Mouse (Mus musculus) spleen, adult 18-20 months (tissue): ENCODE results near the gene Fermt2.

Experiments used
- DNase-seq, 2 experiments: peaks; one replicate each; pipeline ENCODE4 v3.0.0; 2022; ENCODE audit warnings: mixed read lengths in 2 of 2

Gene Fermt2

DNA sequence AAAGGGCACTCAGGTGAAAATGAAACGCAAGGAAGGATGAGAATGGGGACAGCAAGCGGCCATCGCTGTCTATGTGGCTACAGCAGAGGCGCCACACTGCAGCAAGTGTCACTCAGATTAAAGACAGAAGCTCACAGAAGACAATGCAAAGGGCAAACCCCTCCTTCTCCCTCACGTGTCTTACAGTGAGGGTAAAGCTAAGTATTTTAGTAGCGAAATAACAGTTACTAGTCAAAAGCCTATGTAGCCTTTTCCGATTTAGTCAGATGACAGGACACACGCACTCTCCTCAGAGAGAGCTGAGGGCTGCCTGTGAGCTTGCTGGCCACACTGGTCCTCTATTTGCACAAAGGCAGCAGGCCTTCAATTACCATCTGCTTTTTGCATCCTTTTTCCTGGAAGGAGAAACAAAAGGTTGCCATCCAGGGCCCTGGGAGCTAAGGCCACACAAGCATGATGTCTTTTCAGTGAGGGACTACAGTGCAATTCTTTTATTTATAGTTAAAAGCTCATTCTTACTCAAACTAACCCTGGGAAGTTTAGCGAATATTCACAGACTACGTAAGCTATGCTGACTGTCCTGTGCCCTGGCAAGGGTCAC, 66.9 kb downstream of the Fermt2 start:
- no peak for DNase-seq

DNA sequence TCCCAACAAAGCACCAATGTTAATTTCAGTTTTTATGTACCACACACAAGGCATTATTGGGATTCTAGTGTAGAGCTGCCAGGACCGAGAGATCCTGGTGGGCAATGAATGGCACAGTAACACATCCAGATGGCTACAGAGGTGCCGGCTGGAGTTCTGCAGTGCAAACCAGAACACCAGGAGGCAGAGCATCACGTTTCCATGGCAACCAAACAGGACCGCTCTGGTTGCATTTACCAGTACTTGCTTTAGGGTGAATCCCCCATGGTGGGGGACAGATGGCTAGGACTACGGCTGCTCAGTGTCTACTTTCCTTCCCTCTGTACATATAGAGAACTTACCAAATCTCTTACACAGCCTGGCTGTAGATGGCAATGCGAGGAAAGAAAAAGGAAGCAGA, 67.5 kb downstream of the Fermt2 start:
- no peak for DNase-seq

DNA sequence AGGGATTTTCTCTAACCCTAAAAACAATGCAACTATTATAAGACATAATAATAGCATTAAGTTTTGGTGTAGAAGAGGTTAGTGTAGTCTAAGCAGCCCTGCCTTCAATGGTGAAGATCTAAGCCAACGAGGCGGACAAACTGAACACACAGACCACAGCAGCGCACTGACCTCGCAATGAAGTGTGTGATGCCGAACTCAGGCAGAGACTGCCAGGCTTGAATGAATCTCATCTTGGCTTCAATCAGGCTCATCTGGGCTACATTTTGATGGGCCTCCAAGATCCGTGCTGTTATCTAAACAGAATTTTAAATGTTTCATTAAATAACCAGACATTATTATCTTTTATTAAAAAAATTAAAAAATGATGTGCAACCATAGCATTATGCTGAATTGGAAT, 68.0 kb downstream of the Fermt2 start:
- DNase-seq = no peak

DNA sequence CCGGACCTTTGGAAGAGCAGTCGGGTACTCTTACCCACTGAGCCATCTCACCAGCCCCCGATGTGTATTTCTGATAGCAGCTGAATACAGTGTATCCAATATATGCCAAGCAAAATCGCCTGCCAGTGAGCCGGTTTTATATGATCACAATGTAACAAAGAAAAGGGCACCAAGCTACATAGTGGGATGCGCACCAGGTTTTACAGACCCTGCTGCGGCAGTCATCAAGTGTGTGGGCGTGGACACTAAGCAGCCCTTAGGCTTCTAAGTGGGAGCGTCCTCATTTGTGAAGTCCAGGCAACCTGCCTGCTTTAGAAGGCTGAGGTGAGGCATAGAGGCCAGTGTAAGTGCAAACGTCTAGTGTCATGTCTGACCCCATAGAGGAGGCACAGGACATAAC, 69.4 kb downstream of the Fermt2 start:
- DNase-seq = no peak

DNA sequence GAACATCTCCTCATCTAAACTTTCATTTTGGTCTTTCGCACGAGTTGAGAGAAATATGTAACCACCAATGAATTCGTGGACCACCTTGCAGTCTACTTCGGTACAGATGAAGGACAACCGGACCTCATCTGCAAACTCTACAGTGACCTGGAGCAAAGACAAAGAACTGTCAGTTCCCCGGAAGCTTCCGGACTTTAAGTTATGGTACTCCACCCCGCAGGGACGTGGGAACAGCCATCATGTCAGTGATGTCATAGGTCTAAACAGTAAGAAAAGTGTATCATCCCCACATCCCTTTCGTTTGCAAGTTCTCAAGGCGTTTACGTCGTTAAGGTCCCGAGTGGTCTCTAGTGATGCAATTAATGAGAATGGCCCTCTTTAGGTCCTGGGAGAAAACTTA, 70.0 kb downstream of the Fermt2 start:
- DNase-seq = no peak

DNA sequence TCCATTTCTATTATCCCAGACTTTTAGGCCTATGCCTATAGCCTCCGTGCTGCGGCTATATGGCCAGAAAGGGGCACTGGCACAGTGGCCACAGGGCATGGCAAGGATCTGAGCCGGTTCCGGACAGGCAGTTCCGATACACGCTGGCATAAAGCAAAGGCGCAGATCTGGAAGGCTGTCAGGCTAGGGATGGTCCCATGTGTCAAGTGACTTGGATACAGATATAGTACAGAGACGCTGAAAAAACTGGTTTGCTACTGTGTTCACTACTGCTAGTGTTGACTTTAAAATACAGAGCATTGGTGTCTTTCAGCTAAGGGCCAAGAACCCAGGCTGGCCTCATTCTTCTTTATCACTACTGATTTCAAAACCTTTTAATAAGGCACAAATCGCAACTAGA, 72.9 kb downstream of the Fermt2 start:
- no peak for DNase-seq

DNA sequence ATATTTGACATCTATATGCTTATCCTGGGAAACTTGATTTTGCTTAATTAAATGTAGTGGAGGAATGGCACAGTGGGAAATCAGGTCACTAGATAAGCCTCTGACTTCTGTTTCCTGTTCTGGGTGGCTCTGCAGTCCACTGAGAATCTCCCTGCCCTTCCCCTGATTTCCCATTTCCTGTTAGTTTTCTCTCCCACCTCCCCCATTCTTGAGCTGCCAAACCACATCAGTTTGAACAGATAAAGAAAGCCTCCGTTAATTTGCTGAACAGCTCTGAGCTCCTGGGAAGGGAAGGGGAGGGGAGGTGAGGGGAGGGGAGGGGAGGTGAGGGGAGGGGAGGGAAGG, 73.4 kb downstream of the Fermt2 start:
- no peak for DNase-seq

DNA sequence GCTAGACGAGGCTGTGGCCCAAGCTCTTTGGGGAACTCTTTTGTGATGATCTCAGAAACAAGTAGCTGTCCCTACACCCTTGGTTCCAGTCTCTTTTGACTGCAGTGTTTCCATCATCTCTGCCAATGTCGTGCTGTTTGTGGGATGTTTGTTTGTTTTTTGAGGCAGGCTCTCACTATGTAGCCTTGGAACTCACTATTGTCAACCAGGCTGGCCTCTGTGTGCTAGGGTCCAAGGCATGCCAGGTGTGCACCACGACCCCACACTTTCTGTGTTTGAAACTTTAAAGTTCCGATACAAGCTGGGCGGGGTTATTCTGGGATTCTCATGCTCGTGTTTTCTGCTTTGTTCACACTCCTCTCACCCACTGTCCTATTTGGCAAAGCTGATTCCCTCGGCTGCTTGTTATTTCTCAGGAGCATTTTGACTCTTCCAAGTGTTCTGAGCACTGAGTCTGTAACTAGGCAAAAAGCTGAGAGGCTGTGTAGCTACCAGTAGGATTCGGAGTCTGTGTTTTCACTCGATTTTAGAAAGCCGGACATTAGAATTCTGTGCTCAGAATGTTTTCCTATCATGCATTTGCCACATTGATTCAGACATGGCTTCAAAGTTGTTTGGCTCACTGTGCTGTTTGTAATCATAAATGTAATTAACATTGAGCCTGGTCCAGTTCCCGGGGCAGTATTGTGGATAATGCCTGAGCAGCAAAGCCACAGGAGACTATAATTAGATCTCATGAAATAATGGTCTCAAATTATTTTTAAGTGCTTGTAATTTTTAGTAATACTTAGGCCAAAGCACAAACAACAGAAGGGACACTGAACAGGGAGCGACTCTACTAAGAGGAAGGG, 74.0 kb downstream of the Fermt2 start:
- no peak for DNase-seq

DNA sequence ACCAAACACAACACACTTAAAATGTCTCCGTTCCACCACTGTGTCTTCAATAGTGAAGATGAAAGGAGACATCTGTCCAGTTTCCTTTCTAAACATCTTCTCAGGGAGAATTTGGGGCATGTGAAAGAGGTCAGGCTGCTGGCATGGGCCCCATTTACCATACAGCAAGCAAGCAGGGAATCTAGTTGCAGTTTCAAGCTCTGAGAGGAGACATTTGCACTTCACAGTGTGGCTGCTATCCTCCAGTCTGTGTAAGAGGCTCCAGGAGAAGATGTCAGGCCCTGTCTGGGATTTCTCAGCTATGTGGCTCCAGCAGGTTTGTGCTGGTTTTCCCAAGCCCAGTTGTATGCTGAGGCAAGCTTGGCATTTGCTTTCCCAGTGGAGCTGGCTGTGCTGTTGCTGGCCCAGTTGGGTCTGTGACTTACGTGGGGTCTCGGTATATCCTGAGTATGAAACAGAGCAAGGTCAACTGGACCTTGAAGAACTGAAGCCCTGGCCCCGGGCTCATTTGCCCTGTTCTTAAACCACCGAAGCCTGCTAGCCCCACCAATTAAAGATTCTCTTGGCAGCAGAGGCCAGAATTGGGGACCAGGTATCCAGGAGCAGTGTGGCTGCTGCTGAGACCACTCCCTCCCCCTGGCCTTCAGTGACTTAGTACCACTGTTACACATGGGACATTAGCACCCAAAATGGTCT, 76.2 kb downstream of the Fermt2 start:
- DNase-seq = no peak

DNA sequence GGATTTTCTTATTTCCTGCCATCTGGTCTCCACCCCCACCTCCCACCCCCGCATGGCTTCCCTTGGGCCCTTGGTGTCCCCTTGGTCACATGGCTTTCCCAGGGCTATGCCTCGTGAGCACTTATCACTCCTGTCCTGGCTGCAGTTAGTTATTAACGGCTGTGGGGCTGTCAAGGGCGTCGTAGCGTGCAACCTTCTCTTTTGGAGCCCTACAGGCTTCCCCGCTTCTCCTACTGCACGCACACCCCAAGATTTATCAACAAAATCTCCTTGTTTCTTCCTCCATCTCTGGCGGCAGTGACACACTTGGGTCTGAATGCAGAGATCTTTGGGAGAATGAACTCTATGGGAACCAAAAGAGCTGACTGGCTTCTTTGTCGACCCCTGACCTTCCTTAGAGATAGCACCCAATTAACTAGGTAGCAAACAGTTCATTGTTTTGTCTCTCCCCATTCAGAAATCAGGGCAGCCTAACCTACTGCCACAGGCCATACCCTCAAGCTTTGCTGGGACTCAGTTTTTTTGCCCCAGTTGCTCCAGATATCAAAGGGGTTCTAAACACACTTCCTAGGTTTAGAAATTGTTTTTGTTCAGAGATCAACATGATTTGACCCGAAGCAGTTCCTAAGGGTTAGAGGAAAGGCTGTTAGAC, 76.9 kb downstream of the Fermt2 start:
- no peak for DNase-seq

DNA sequence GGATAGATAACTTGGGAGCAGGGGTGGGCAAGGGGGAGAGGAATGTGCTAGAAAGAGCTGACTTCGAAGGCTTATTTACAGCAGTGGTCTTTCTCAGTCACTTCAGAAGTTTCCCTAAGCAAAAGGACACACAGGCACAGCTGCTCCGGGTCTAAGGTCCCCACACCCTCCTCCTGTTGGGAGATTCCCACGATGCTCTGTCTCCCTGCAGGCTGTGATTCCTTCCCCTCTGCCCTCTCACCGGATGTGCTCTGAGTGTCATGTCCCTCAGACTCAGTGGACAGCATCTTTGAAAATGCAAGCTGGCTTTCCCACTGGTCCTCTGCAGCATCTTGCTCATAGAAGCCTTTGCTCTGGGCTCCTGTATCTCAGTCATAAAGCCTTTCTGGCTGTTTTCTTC, 77.8 kb downstream of the Fermt2 start:
- DNase-seq = no peak

DNA sequence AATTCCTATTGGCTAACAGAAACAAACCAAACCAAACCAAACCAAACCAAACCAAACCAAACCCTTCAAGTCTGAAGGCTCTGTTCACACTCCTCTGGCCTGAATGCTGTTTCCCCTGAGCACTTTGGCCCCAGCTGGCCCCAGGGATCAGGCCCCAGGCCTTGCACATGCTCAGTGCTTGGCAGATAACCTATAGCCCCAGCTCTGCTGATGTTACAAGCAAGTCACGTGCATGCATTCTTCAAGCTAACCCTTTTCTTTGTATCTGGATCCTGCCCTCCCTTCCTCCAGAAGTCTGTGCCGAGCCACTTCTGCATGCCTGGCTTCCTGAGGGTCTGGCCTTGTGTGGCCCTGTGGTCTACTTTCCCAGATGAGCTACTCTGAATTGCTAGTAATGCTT, 78.8 kb downstream of the Fermt2 start:
- DNase-seq = no peak

DNA sequence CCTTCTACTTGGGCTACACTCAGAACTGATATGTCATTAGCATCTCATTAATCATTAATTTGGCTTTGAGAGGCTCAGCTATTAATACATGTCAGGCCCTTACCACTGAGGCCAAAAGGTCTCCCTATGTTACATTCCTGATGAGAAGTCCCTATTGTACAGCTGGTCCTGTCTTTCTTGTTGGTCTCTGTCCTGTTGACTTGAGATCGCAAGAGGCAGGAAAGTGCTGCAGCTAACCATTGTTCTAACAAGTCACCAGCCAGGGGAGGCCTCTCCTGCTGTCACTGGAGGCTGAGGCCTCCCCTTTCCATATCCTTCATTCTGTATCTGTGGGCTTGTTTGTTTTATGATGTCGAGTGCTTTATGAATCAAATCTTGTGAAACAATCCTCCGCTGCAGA, 83.1 kb downstream of the Fermt2 start:
- DNase-seq = no peak

DNA sequence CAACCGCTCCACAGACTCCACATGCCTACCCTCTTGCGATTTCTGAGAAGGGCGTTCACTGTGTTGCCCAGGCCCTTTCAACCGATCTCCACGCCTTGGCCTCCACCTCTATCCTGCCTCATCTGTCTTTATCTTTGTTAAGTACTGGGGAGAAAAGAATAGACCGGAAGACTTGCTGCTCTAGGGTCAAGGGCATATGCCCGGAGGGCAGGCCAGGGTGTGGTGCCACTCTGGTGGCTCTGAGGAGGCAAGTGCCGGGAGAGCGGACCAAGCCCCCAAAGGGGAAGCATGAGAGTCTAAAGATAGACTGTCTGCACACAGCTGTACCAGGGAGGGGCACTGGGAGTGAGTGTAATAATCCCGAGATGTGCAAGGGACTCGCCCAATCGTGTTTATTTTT, 84.5 kb downstream of the Fermt2 start:
- no peak for DNase-seq

DNA sequence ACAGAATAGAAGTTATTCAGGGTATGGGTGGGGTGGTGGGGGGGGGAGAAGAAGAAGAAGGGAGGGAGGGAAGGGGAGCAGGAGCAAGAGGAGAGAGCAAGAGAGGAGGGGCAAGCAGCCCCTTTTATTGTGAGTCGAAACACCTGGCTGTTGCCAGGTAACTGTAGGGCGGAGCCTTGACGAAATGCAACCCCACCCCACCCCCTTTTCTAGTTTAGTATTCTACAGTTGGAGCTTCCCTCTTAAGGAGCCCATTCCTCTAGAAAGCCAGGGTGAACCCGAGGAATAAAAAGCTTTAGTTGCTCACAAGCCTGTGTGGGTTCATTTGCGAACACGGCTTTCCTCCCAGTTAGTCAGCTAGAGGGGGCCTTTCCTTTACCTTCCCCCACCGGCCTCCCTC, 85.0 kb downstream of the Fermt2 start:
- no peak for DNase-seq

DNA sequence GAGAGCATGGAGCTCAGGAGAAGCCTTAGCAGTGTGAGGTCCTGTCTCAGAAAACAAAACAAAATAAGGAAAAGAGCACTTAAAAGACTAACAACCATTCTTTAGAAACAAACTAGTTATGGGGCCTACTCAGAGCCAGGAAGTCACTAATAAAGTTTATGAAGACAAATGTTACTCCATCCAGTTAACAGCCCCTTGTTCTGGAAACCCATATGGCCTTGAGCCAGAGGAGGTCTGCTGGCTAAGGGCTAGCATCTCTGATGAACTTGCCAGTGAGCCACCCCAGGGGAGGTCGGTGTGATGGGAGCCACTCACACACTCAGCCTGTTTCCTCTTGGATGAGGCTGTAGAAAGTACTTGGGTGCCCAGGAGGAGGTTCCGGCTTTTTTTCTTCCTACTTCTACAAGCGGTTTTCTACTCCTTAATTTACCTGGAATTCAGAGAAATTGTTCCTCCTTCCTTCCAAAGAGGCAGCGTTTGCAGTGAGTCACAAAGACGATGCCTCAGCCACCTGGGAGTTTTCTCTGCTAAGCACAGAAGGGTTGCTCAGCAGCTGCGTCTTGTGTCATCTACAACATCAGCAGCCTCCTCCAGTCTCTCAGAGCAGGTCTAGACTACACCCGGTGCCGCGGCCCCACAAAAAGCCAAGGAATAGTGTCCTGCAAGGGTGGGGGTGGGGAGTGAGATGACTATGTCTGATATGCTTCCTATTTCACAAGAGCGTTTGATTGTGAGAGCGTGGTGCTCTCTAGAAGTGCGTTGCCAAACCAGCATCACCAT, 86.9 kb downstream of the Fermt2 start:
- DNase-seq = no peak

DNA sequence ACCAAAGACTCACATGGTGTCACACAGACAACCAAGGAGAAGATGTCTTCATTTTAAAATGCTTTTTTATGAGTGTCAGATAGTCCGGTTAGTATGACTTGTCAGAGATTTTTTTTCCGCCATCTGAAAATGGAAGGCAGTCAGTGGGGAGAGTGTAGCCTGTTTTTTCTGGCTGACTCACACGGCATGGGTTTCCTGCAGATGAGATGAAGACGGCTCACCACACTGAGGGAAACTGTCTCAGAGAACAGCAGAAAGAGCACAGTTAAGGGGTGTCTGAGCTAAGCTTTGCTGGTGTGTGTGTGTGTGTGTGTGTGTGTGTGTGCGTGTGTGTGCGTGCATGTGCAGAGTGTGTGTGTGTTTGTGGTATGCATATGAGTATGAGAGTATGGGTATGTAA, 88.6 kb downstream of the Fermt2 start:
- DNase-seq = no peak

DNA sequence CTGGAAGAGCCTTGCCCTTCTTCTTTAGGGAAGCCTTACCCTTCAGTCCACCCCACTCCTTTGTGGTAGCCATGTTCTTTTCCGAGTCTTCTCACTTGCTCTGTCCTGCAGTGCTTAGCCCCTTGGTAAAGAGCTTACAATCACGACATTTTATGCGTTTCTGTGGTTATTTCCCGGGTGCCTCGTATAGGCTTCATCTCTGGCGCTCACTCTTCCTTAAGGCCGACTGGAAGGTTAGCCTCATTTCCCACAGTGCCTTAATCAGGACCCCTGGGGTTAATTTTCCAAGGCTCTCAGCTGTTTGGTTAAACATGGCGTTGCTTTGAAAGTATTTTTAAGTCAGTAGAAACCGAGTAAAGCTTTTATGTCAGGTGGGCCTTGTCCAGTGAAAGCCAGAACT, 90.5 kb downstream of the Fermt2 start:
- no peak for DNase-seq

DNA sequence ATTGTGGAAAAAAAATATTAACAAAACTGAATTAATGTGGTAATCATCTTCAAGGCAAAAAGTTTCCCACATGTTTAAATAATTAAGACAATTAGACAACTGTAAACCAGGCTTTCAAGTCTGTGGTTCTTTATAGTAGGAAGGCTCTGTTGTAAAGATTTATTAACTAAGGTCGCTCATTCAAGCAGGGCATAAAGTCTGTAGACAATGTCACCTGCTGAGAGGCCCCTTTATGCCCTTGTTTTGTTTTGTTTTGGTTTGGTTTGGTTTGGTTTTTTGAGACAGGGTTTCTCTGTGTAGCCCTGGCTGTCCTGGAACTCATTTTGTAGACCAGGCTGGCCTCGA, 91.0 kb downstream of the Fermt2 start:
- DNase-seq = no peak

DNA sequence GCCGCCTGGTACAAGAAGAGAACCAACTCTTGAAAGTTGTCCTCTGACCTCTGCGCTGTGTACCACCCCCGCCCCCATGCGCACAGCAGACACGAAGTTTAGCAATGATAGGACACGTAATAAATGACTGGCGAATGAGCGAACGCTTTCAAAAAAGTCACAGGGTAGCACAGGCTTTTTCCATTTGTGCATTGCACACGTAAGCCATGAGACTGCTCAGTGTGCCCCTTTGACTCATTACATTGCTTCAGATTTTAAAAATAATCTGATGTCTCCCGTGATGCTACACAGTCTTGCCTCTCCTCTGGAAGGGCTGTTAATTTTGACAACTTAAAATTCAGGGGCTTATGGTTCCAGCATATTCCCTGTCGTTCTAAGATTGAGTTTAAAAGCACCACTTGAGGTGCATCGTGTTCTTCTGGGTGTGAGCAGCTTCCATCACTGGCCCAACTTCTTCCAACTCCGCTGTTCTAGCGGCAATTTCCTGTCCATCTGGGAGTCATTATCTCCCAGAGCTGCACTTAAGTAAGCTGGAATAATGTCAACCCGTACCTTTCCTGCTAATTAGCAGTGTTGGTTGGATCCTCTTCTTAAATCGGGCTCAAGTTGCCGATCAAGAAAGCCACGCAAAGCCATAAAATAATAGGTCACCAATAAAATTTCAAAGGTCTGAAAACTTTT, 91.5 kb downstream of the Fermt2 start:
- DNase-seq = no peak

DNA sequence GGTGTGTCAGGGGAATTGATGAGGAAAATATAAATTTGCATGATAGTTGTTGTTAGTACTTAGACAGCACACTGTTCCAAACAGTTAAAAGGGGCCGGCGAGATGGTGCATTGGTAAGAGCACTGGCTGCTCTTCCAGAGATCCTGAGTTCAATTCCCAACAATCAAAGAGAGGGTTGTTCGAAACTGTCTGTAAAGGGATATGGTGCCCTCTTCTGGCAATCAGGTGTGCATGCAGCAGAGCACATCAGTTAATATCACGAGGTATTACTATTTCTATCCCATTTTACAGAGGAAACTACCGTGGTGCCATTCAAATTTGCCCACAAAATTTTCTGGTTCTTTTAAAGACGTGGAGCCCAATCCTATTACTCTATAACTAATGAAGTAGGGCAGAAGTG, 95.7 kb downstream of the Fermt2 start:
- DNase-seq = no peak

DNA sequence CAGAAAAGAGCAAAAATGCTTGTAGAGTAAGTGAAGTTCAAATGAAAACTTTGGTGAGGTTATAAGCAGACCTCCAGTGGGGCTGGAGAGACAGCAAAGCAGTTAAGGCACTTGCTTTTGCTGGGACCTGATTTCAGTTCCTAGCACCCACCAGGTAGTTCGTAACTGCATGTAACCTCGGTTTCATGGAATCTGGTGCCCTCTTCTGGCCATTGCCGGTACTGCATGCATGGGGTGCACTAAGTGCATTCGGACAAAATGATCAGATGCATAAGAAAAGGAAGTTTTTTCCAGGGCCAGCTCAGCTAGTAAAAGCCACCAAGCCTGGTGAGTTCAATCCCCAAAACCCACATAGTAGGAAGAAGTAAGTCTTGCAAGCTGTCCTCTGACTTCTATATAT, 97.9 kb downstream of the Fermt2 start:
- DNase-seq = no peak
